Mouse (Mus musculus) ES-E14 (cell line): ENCODE data around the gene Brap.

Source experiments
- CHD2 ChIP-seq: IDR thresholded peaks from 2 replicates; pipeline ENCODE4 v1.6.1; 2014; ENCODE audit warnings: mild to moderate bottlenecking, low read depth, low read length, inconsistent platforms
- HCFC1 ChIP-seq: IDR thresholded peaks from 2 replicates; pipeline ENCODE4 v1.6.1; 2012; ENCODE audit warnings: low read length, inconsistent platforms, borderline replicate concordance; ENCODE audit not compliant: insufficient read depth
- MAFK ChIP-seq: IDR thresholded peaks from 2 replicates; pipeline ENCODE4 v1.6.1; 2014; ENCODE audit warnings: mild to moderate bottlenecking, low read depth, low read length, inconsistent platforms; ENCODE audit not compliant: insufficient read depth
- ZC3H11A ChIP-seq: IDR thresholded peaks from 2 replicates; pipeline ENCODE4 v1.6.1; 2012; ENCODE audit warnings: low read depth, mild to moderate bottlenecking, inconsistent platforms, low read length, borderline replicate concordance
- ZNF384 ChIP-seq: IDR thresholded peaks from 2 replicates; pipeline ENCODE4 v1.6.1; 2012; ENCODE audit warnings: low read depth, low read length, inconsistent platforms

GRCm38 (mm10) chr5:121724678-121725077, 64.3 kb downstream of the Brap start:
- TF ChIP-seq ZC3H11A = no peak
- TF ChIP-seq ZNF384 = no peak
- TF ChIP-seq CHD2 = no peak
- TF ChIP-seq HCFC1 = no peak
- TF ChIP-seq MAFK = no peak
